Mouse (Mus musculus) limb, embryonic 12.5 days (tissue): ENCODE results near the gene Olfr1412. TPM values are rescaled to one million over a fixed set of nuclear protein-coding genes. Genes with fewer than 3 reads are reported as not detected.

Experiments
- ATAC-seq: fragments of 200-750 bp; cut with Nextera tagmentation; 2 replicates; pipeline ENCODE4 v1.8.0; 2017; ENCODE audit warnings: low read depth, moderate TSS enrichment; ENCODE audit not compliant: insufficient number of reproducible peaks, insufficient read depth, low FRiP score, low TSS enrichment
- H3K27ac ChIP-seq: fragments of 300-500 bp; sonication (generic); 2 replicates; pipeline ENCODE4 v1.5.1; 2016; ENCODE audit warnings: mild to moderate bottlenecking, moderate library complexity
- H3K27me3 ChIP-seq: fragments of 300-500 bp; sonication (generic); 2 replicates; pipeline ENCODE4 v1.6.1; 2016; ENCODE audit warnings: mild to moderate bottlenecking, moderate library complexity
- H3K36me3 ChIP-seq: fragments of 300-500 bp; sonication (generic); 2 replicates; pipeline ENCODE4 v1.6.1; 2016; ENCODE audit warnings: mild to moderate bottlenecking, moderate library complexity
- H3K4me1 ChIP-seq: fragments of 300-500 bp; sonication (generic); replicated peaks from 2 replicates; pipeline ENCODE4 v1.6.1; 2016
- H3K4me2 ChIP-seq: fragments of 300-500 bp; sonication (generic); 2 replicates; pipeline ENCODE4 v1.6.1; 2016; ENCODE audit warnings: mild to moderate bottlenecking, moderate library complexity
- H3K4me3 ChIP-seq: fragments of 300-500 bp; sonication (generic); replicated peaks from 2 replicates; pipeline ENCODE4 v1.5.1; 2016; ENCODE audit warnings: mild to moderate bottlenecking
- H3K9ac ChIP-seq: fragments of 300-500 bp; sonication (generic); replicated peaks from 2 replicates; pipeline ENCODE4 v1.6.1; 2016; ENCODE audit warnings: mild to moderate bottlenecking, moderate library complexity
- H3K9me3 ChIP-seq: fragments of 300-500 bp; sonication (generic); 2 replicates; pipeline ENCODE4 v1.6.1; 2016; ENCODE audit warnings: mild to moderate bottlenecking, moderate library complexity
- WGBS: fragments of 180-500 bp; shearing (Covaris S2); methylation state at CpG from one replicate; pipeline ENCODE4 v1.1.7; 2016; 5-methylcytosine and 5-hydroxymethylcytosine counted together
- polyA plus RNA-seq: library from polyadenylated mRNA; unstranded; fragments of >200 nt; fragmentation: Nextera tagmentation; extraction: Ambion mirVana; gene quantifications from 2 replicates; pipeline ENCODE4 v1.2.1, GENCODE M21; 2016

Olfr1412 gene
- polyA plus RNA-seq, 1 experiment from 2014 or later, result not detected

- Histone ChIP-seq H3K9ac (no peak overlapping the region), H3K4me3 (no peak overlapping the region), H3K36me3 (no peaks in the 10 kb centered on the region), H3K27ac (no peak overlapping the region), H3K4me1 (no peaks in the 10 kb centered on the region), H3K4me2 (no peak overlapping the region), H3K27me3 (peaks cover 20% of the 10 kb centered on the region; the same call in 1 of the 2 replicates), H3K9me3 (no peaks in the 10 kb centered on the region)
- WGBS, result 74% methylated on average over 1 of the region's 1 CpGs
- no peak for ATAC-seq
Measured at GRCm38 (mm10) chr1:92616046-92616445, 30.5 kb downstream of the Olfr1412 start.

- Histone ChIP-seq H3K4me3 (no peak within 1 kb of the TSS), H3K27ac (no peak within 1 kb of the TSS), H3K9me3 (no peaks in the 10 kb centered on the region), H3K4me1 (no peaks in the 10 kb centered on the region), H3K4me2 (no peak within 1 kb of the TSS), H3K9ac (no peak within 1 kb of the TSS), H3K36me3 (no peaks in the 10 kb centered on the region), H3K27me3 (peaks cover 12% of the 10 kb centered on the region; the same call in 1 of the 2 replicates)
- 44% methylated on average over 2 of the region's 2 CpGs for WGBS
- ATAC-seq, result no peak
Measured at GRCm38 (mm10) chr1:92617488-92617887, 31.9 kb downstream of the Olfr1412 start, which contains the start of gene Olfr12. Olfr12 (plus strand) TSS chr1:92617788.

- Histone ChIP-seq H3K4me2 (no peak overlapping the region), H3K4me3 (no peak overlapping the region), H3K27ac (no peak overlapping the region), H3K9ac (no peak overlapping the region), H3K9me3 (no peaks in the 10 kb centered on the region), H3K27me3 (peaks cover 12% of the 10 kb centered on the region; the same call in 1 of the 2 replicates), H3K4me1 (no peaks in the 10 kb centered on the region), H3K36me3 (no peaks in the 10 kb centered on the region)
- WGBS, result 73% methylated on average over 4 of the region's 4 CpGs
- no peak for ATAC-seq
Measured at GRCm38 (mm10) chr1:92618360-92618759, 32.8 kb downstream of the Olfr1412 start.

GRCm38 (mm10) chr1:92628227-92628626 is 42.6 kb downstream of the Olfr1412 start:
- H3K9ac ChIP-seq, result no peak overlapping the region
- WGBS, result 73% methylated on average over 4 of the region's 4 CpGs
- no peaks in the 10 kb centered on the region for H3K4me1 ChIP-seq
- no peaks in the 10 kb centered on the region for H3K36me3 ChIP-seq
- H3K27ac ChIP-seq, result no peak overlapping the region
- no peaks in the 10 kb centered on the region for H3K9me3 ChIP-seq
- H3K27me3 ChIP-seq, result no peaks in the 10 kb centered on the region
- no peak overlapping the region for H3K4me3 ChIP-seq
- H3K4me2 ChIP-seq, result no peak overlapping the region
- no peak for ATAC-seq

GRCm38 (mm10) chr1:92632196-92632595 is 46.6 kb downstream of the Olfr1412 start:
- ATAC-seq, result no peak

GRCm38 (mm10) chr1:92632948-92633347 is 47.4 kb downstream of the Olfr1412 start:
- Histone ChIP-seq H3K4me1 (no peaks in the 10 kb centered on the region), H3K9ac (no peak overlapping the region), H3K9me3 (no peaks in the 10 kb centered on the region), H3K36me3 (peaks cover 30% of the 10 kb centered on the region), H3K4me2 (no peak overlapping the region), H3K27ac (no peak overlapping the region), H3K27me3 (no peaks in the 10 kb centered on the region), H3K4me3 (no peak overlapping the region)
- no peak for ATAC-seq
- 68% methylated on average over 6 of the region's 6 CpGs for WGBS

More at GRCm38 (mm10) chr1:92632196-92632595, 46.6 kb downstream of the Olfr1412 start:
- peaks cover 22% of the 10 kb centered on the region for H3K36me3 ChIP-seq
- WGBS, result 68% methylated on average over 5 of the region's 5 CpGs
- no peak overlapping the region for H3K9ac ChIP-seq
- H3K27me3 ChIP-seq, result no peaks in the 10 kb centered on the region
- H3K27ac ChIP-seq, result no peak overlapping the region
- H3K9me3 ChIP-seq, result no peaks in the 10 kb centered on the region
- no peaks in the 10 kb centered on the region for H3K4me1 ChIP-seq
- no peak overlapping the region for H3K4me3 ChIP-seq
- H3K4me2 ChIP-seq, result no peak overlapping the region

GRCm38 (mm10) chr1:92633726-92634125 is 48.1 kb downstream of the Olfr1412 start:
- no peak overlapping the region; the same call in 1 of the 2 replicates for H3K9ac ChIP-seq
- no peak overlapping the region for H3K4me2 ChIP-seq
- no peaks in the 10 kb centered on the region for H3K4me1 ChIP-seq
- peak overlapping the region; percentile 41; the same call in 1 of the 2 replicates for H3K27ac ChIP-seq
- ATAC-seq, result no peak
- H3K4me3 ChIP-seq, result no peak overlapping the region
- H3K9me3 ChIP-seq, result no peaks in the 10 kb centered on the region
- H3K36me3 ChIP-seq, result peaks cover 37% of the 10 kb centered on the region
- 81% methylated on average over 8 of the region's 8 CpGs for WGBS
- no peaks in the 10 kb centered on the region for H3K27me3 ChIP-seq

GRCm38 (mm10) chr1:92634569-92634968 is 49.0 kb downstream of the Olfr1412 start:
- Histone ChIP-seq H3K4me1 (no peaks in the 10 kb centered on the region), H3K27ac (peak overlapping the region; percentile 66; the same call in 1 of the 2 replicates), H3K36me3 (peaks cover 46% of the 10 kb centered on the region), H3K4me2 (no peak overlapping the region), H3K9me3 (no peaks in the 10 kb centered on the region), H3K9ac (no peak overlapping the region), H3K4me3 (no peak overlapping the region), H3K27me3 (no peaks in the 10 kb centered on the region)
- ATAC-seq, result no peak
- 67% methylated on average over 1 of the region's 1 CpGs for WGBS

- H3K36me3 ChIP-seq, result peaks cover 47% of the 10 kb centered on the region
- 88% methylated on average over 4 of the region's 4 CpGs for WGBS
- no peak overlapping the region for H3K4me2 ChIP-seq
- H3K9me3 ChIP-seq, result no peaks in the 10 kb centered on the region
- H3K27me3 ChIP-seq, result no peaks in the 10 kb centered on the region
- H3K9ac ChIP-seq, result no peak overlapping the region
- H3K4me1 ChIP-seq, result peaks cover 2% of the 10 kb centered on the region
- no peak overlapping the region for H3K4me3 ChIP-seq
- ATAC-seq, result no peak
- H3K27ac ChIP-seq, result peak overlapping the region; percentile 66; the same call in 1 of the 2 replicates
Measured at GRCm38 (mm10) chr1:92634976-92635599, 49.5 kb downstream of the Olfr1412 start.

- no peak overlapping the region for H3K4me2 ChIP-seq
- H3K4me3 ChIP-seq, result no peak overlapping the region
- no peak overlapping the region for H3K9ac ChIP-seq
- no peaks in the 10 kb centered on the region for H3K27me3 ChIP-seq
- ATAC-seq, result no peak
- 88% methylated on average over 8 of the region's 8 CpGs for WGBS
- peaks cover 11% of the 10 kb centered on the region for H3K4me1 ChIP-seq
- H3K36me3 ChIP-seq, result peaks cover 47% of the 10 kb centered on the region
- no peak overlapping the region for H3K27ac ChIP-seq
- H3K9me3 ChIP-seq, result no peaks in the 10 kb centered on the region
Measured at GRCm38 (mm10) chr1:92636015-92636414, 50.4 kb downstream of the Olfr1412 start.

GRCm38 (mm10) chr1:92636676-92637075 is 51.1 kb downstream of the Olfr1412 start:
- no peaks in the 10 kb centered on the region for H3K27me3 ChIP-seq
- no peak overlapping the region for H3K4me2 ChIP-seq
- peaks cover 47% of the 10 kb centered on the region for H3K36me3 ChIP-seq
- H3K4me3 ChIP-seq, result no peak overlapping the region
- peaks cover 14% of the 10 kb centered on the region for H3K4me1 ChIP-seq
- no peak overlapping the region for H3K27ac ChIP-seq
- 93% methylated on average over 11 of the region's 11 CpGs for WGBS
- ATAC-seq, result no peak
- H3K9ac ChIP-seq, result no peak overlapping the region
- H3K9me3 ChIP-seq, result no peaks in the 10 kb centered on the region
